Mouse (Mus musculus): ENCODE data around the gene Pknox2. TPM values are rescaled to one million over a fixed set of nuclear protein-coding genes. Genes with fewer than 3 reads are reported as not detected.
A peak's percentile ranks its signal among the peaks of the same experiment; 100 is the strongest.

The Pknox2 gene
- total and polyA plus RNA-seq, 3 experiments: 1.8 to 3.5 (median 2.9) TPM

DNA sequence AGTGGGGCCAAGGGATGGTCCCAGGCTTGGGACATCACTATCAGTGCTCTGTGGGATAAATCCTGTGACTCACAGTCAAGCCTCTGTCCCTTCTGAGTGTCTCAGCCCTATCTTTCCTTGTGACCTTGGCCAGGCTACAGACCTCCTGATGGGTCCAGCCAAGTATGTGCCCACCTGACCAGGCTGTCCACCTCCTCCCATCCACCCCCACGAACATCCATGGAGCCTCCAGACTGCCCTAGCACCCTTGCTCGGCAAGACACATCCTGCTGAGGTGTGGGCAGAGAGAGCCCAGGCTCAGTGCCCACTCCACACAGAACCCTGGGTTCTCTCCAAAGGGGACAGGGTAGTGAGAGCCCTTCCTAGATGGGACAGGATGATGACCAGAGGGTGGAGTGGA is 204.6 kb downstream of the Pknox2 start:
- no peak for DNase-seq

DNA sequence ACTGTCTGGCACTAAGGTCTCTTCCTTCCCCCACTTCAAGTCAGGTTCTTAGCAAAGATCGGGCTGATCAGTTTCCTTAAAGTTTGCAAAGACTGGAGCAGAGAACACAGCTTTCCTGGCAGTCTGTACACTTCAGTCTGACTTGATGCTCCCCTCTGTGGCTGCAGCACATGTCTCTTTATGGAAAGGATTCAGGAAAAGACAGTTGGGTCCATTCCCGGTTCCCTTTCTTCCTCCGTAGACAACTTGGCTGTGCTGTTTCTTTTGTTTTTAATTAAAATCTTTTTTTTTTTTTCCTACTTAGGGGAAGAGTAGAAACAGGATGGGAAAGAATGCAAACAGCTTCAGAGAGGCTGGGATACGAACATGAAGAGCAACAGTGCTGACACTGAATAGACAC is 205.1 kb downstream of the Pknox2 start:
- no peak for DNase-seq

GRCm38 (mm10) chr9:36941565-36941964 is 205.6 kb downstream of the Pknox2 start:
- no peak for DNase-seq

GRCm38 (mm10) chr9:36938601-36939078 is 208.6 kb downstream of the Pknox2 start:
- DNase-seq: no peak

DNA sequence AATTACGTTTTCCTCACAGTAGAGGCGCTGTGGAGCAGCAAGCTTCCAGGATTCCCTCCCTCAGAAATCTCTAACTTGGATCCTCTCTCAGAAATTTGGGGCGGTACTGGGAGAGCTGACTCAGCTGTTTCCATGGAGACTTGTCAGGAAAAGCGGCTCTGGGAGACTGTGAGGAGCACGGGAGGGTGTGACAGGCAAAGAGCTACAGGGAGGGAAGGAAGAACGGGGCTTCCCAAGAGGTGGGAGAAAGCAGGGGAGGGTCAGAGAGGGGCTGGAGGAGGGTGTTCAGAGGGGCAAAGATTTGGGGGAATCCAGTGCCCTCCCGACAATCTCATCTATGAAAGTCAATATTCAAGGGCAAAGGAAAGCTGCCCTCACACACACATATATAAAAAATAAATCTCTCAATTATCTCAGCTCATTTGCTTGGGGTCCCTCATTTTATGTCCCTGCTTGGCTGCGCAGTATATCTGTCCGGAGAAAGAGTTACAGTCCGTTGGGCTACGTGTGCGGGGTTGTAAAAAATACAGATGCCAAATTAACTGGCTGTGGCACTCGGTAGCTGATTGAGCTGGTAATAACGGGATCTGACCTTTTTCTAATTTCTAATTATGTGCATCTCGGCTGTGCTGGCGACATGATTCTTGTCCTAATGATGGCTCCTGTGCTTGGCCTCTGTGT is 213.3 kb downstream of the Pknox2 start:
- peak; percentile 83 for DNase-seq

GRCm38 (mm10) chr9:36932950-36933812 is 214.0 kb downstream of the Pknox2 start:
- DNase-seq: no peak

- no peak for DNase-seq
Observed at GRCm38 (mm10) chr9:36931657-36932056, 215.6 kb downstream of the Pknox2 start.

DNA sequence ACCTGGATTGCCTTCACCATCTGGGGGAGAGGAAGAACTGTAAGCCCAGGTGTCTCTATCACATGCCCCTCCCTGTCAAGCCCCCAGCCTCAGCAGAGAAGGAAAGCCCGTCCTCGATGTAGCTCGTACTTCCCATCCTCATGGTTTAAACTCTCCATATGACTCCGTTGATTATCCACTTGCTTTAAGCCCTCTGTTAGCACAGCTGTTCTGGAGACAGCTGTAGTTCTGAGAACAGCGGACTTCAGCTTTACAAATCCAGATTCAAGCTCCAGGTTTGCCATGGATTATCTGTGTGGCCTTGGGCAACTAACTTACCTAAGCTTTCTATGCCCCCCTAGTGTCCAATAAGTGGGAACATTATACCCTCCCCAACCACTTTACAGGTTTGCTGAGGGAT is 223.5 kb downstream of the Pknox2 start:
- DNase-seq: no peak

- DNase-seq: no peak
Observed at GRCm38 (mm10) chr9:36921718-36922415, 225.3 kb downstream of the Pknox2 start.

GRCm38 (mm10) chr9:36919472-36919871 is 227.7 kb downstream of the Pknox2 start:
- DNase-seq: no peak

DNA sequence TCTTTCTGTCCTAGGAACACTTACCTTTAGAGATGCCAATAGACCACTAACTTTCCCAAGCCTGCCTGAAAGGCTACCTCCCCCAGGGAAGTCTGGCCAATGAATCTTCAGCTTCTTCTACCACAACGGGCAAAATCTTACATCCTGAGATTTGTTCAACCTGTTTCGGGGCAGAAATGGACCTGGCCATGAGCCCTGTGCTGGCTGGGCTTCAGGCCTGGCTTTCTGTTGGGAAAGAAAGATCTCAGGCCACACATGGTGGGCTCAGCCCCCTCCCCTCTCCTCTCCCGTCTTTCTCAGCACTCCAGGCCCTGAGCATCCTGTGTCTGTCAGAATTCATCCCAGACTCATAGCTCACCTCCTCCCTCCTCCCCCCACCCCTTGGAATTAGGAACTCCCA is 228.6 kb downstream of the Pknox2 start:
- no peak for DNase-seq

GRCm38 (mm10) chr9:36916915-36917314 is 230.3 kb downstream of the Pknox2 start:
- no peak for DNase-seq

DNA sequence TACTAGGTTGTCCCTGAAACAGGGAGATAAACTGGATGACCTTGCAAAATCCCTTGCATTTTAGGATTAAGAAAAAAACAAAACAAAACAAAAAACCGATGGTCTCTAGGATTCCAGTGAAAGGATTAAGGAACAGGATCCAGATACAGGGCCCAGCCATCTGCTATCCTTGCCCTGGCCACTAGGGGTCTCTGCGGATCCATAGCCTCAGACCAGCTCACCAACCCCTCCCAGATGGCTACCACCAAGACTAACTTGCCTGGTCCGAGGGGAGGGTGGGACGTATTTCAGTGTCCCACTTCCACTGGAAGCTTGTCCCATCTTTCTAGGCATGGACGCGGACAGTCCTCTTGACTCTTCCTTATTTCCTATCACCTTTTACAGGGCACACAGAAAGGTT is 230.8 kb downstream of the Pknox2 start:
- DNase-seq: peak; percentile 72

- no peak for DNase-seq
Observed at GRCm38 (mm10) chr9:36905452-36905851, 241.8 kb downstream of the Pknox2 start.

DNA sequence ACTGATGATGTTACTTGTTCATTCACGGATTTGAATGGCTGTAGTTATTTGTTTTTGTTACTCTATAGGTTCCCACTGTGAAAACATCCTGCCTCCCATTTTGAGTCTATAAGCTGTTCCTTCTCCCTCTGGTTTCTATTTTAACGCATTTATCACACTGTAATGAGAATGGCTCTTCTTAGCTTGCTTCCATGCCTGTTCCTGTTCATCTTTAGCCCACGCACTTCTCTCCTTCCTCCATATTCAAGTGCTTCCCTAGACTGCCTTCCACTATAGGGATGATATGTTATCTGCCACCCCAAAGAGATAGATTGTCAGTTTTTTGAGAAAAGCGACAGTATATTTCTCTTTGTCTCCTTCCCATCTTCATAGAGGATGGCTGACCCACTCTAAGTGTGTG is 246.7 kb downstream of the Pknox2 start:
- no peak for DNase-seq

DNA sequence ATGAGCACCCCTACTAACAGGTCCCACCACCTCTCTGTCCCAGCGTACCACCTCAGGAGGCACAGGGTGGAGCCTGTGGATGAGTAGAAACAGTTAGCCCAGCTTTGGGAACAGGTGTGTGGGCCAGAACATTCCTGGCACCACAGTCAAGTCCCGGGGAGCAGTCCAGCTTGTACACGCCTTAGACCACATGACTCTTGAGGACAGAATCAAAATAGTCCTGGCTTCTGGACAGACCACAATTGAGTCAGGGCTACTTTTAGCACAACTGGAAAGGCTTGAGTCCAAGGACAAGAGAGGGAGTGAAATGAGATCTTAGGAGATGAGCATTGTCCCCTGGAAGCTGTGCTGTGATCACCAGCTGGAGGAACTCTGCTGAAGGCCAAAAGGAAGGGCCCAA is 248.6 kb downstream of the Pknox2 start:
- no peak for DNase-seq

- DNase-seq: peak; percentile 72
Observed at GRCm38 (mm10) chr9:36895009-36895693, 252.1 kb downstream of the Pknox2 start.

DNA sequence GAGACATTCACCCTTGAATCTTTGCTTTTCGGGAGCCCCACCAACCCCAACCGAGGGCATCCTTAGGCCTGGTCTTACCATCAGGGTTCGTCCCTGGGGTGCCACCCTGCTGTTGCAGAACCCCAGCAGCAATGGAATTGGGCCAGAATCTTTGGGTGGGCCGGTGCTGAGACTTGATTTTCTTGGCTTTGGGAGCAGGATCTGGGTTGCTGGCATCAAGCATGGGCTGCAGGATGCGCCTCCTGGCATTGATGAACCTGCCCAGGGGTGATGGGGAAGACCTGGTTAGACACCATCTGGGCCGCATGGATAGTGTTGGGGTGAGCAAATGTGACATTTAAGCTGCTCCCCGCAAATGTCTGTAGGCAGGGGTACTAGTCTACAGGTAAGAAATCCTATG is 253.0 kb downstream of the Pknox2 start:
- DNase-seq: no peak

DNA sequence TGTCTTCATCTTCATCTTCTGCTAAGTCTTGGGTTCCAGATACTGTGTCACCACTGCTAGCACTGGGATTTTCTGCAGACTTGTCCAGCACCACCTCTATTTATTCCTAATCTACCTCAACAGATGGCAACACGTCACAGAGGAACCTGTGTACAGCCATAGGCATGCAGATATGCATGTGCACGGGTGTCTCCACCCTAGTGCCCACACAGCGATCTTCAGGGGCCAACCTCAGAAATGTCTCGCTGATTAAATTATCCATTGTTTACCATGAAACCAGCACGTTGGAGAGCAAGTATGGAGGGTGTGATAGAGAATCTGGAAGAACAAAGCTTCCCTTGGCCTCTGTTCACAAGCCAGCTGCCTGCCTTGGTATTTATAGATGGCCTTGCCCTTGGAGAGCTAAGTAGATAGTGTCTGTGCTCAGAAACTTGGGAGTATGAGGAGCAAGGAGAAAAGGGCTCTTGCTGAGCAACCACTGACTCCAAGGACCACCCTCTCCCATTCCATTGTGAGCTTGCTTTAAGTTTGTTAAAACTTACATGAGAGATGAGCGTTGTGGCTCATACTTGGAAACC is 253.7 kb downstream of the Pknox2 start:
- peak; percentile 35 for DNase-seq

- DNase-seq: peak; percentile 20
Observed at GRCm38 (mm10) chr9:36890552-36890951, 256.7 kb downstream of the Pknox2 start.

DNA sequence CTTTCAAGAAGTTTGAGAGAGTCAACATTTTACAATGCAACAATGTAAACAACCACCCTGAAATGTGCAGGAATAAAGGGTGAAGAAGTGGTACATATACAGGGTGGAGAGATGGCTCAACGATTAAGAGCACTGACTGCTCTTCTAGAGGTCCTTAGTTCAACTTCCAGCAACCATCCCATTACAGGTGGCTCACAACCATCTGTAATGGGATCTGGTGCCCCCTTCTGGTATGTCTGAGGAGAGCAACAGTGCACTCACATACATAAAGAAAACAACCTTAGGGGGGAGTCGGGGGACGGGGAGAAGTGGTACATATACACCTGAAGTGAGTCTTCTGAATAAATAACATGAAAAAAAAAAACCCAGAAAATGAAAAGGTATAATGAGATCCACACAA is 262.0 kb downstream of the Pknox2 start:
- peak; percentile 31 for DNase-seq

DNA sequence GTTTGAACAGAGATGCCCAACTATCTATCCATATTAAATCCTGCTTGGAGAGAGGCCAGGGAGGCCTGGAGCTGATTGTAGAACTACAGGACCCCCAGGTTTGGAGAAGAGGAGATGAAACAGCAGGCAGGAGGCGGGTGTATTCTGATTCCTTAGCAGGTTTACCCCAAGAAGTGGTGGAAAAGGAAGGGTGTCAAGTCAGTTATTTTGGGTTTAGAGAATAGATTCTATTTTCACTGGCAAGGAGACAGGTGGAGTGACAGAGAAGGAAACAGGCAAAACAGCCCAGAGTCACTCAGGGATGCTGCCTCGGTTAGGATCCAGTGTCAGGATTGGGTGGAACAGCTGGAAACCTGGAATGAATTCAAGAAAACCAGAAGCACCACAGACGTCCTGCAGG is 263.6 kb downstream of the Pknox2 start:
- DNase-seq: no peak

Measured in adrenal gland, adult 2 months (tissue).